Mouse (Mus musculus) gastrocnemius, postnatal 36 days (tissue): ENCODE data around the gene Abat. TPM values are rescaled to one million over a fixed set of nuclear protein-coding genes. Genes with fewer than 3 reads are reported as not detected.

Experiments used
- DNase-seq, 2 experiments: peaks; one replicate each; pipeline ENCODE4 v3.0.0; 2022
- intact Hi-C: fragments of 180-260 bp; cut with DNase I; formaldehyde crosslinking; loops from one replicate; pipeline ENCODE4 v1.15.1; 2025
- total RNA-seq, 2 experiments: library from RNA; stranded (reverse); gene quantifications; 2 replicates each; pipeline ENCODE4 v1.2.3; 2021

The Abat gene
- total RNA-seq, 2 experiments from 2014 or later: 1.9 to 2.8 TPM

- no peak for DNase-seq
These were observed 106.6 kb downstream of the Abat start for GRCm38 (mm10) chr16:8619659-8620314.

GRCm38 (mm10) chr16:8620315-8621115, 107.3 kb downstream of the Abat start:
- intact Hi-C loops: no loop called here
- no peak for DNase-seq

More at GRCm38 (mm10) chr16:8619659-8620314, 106.6 kb downstream of the Abat start:
- intact Hi-C loops: no loop called here

GRCm38 (mm10) chr16:8630419-8630818, 117.2 kb downstream of the Abat start:
- DNase-seq: no peak
- intact Hi-C loops: no loop called here

GRCm38 (mm10) chr16:8631428-8631827, 118.2 kb downstream of the Abat start:
- intact Hi-C loops: no loop called here

GRCm38 (mm10) chr16:8636867-8637216, 123.6 kb downstream of the Abat start:
- intact Hi-C loops: loop anchor here (5.0 kb wide), 1 partner anchor 145 kb away; no protein-coding TSS in a partner anchor
- DNase-seq: no peak

More at GRCm38 (mm10) chr16:8631428-8631827, 118.2 kb downstream of the Abat start:
- DNase-seq: no peak

- intact Hi-C loops: loop anchor here (5.0 kb wide), 1 partner anchor 145 kb away; no protein-coding TSS in a partner anchor
- DNase-seq: peak; percentile 76 to 79
These were observed 124.2 kb downstream of the Abat start, which contains the start of the genes Pmm2 and Tmem186 for GRCm38 (mm10) chr16:8637217-8638051. Gene Pmm2 (plus strand): TSS chr16:8637674. Gene Tmem186 (minus strand): TSS chr16:8637712.

- intact Hi-C loops: loop anchor here (5.0 kb wide), 1 partner anchor 146 kb away; no protein-coding TSS in a partner anchor
- DNase-seq: no peak
These were observed 124.9 kb downstream of the Abat start for GRCm38 (mm10) chr16:8638131-8638530.

GRCm38 (mm10) chr16:8639466-8640191, 126.4 kb downstream of the Abat start:
- intact Hi-C loops: loop anchor here (5.0 kb wide), 1 partner anchor 147 kb away; no protein-coding TSS in a partner anchor

GRCm38 (mm10) chr16:8643855-8644254, 130.6 kb downstream of the Abat start:
- DNase-seq: peak in 1 of 2 experiments; percentile 27
- intact Hi-C loops: loop anchor here (2.0 kb wide), 1 partner anchor 29 kb away; the partner anchor contains the start of gene Carhsp1

More at GRCm38 (mm10) chr16:8639466-8640191, 126.4 kb downstream of the Abat start:
- no peak for DNase-seq

- no peak for DNase-seq
- intact Hi-C loops: no loop called here
These were observed 132.3 kb downstream of the Abat start for GRCm38 (mm10) chr16:8645546-8645945.

- no peak for DNase-seq
- intact Hi-C loops: no loop called here
These were observed 136.8 kb downstream of the Abat start for GRCm38 (mm10) chr16:8650007-8650406.

- DNase-seq: no peak
These were observed 141.9 kb downstream of the Abat start for GRCm38 (mm10) chr16:8655108-8655507.

GRCm38 (mm10) chr16:8655599-8655998, 142.4 kb downstream of the Abat start:
- intact Hi-C loops: no loop called here
- DNase-seq: no peak

More at GRCm38 (mm10) chr16:8655108-8655507, 141.9 kb downstream of the Abat start:
- intact Hi-C loops: no loop called here

GRCm38 (mm10) chr16:8656256-8656655, 143.0 kb downstream of the Abat start:
- intact Hi-C loops: no loop called here

GRCm38 (mm10) chr16:8658349-8658748, 145.1 kb downstream of the Abat start:
- intact Hi-C loops: no loop called here
- no peak for DNase-seq

More at GRCm38 (mm10) chr16:8656256-8656655, 143.0 kb downstream of the Abat start:
- DNase-seq: no peak

GRCm38 (mm10) chr16:8658764-8659163, 145.5 kb downstream of the Abat start:
- intact Hi-C loops: no loop called here
- no peak for DNase-seq

GRCm38 (mm10) chr16:8663022-8663421, 149.8 kb downstream of the Abat start:
- DNase-seq: no peak
- intact Hi-C loops: no loop called here

GRCm38 (mm10) chr16:8663606-8664539, 150.6 kb downstream of the Abat start:
- no peak for DNase-seq
- intact Hi-C loops: no loop called here
